Mouse (Mus musculus): ENCODE measurements around the gene Rnase2b. TPM values are rescaled to one million over a fixed set of nuclear protein-coding genes. Genes with fewer than 3 reads are reported as not detected.

The Rnase2b gene
- polyA plus RNA-seq, 1 experiment from 2014 or later = 0.39 TPM

DNA sequence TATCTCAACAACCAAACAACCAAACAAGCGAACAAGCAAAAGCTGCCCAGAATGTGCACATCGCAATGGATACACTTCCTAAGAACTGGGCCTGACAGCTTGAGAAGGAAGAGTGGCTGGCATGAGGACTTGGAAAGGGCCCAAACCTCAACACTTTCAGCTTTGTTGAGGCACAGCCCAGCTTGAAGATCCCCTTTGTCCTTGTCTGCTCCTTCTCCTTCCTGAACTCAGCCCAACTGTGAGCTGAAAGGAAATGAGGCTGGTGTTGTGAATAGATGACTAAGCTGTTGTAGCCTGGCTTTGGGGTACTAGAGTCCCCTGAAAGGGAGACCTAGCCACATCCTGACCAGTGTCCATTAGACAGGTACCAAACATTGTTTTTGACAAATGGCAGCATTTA, 38.0 kb downstream of the Rnase2b start:
- no peak for ATAC-seq (ENCODE audit: low FRiP score, low TSS enrichment)
- Histone ChIP-seq H3K27ac (replicated peaks) (no peak overlapping the region), H3K4me1 (replicated peaks; ENCODE audit: control insufficient read depth, insufficient read depth) (no peaks in the 10 kb centered on the region), H3K27me3 (ENCODE audit: control insufficient read depth, insufficient read depth, low read length) (no peaks in the 10 kb centered on the region), H3K4me2 (replicated peaks; ENCODE audit: low read depth) (no peak overlapping the region), H3K9me3 (ENCODE audit: control insufficient read depth, low read length) (no peaks in the 10 kb centered on the region), H3K36me3 (ENCODE audit: control insufficient read depth, insufficient read depth, low read length) (no peaks in the 10 kb centered on the region), H3K9ac (ENCODE audit: low read length) (no peak overlapping the region), H3K4me3 (ENCODE audit: low read depth, low read length) (no peak overlapping the region)
- no peak for DNase-seq (ENCODE audit: low spot score)
- TF ChIP-seq EP300 (optimal IDR thresholded peaks at IDR 0.05) (no peak), CTCF (IDR thresholded peaks at IDR 0.05; ENCODE audit: low read depth) (no peak)
- 75% methylated on average over 2 of the region's 2 CpGs for WGBS

DNA sequence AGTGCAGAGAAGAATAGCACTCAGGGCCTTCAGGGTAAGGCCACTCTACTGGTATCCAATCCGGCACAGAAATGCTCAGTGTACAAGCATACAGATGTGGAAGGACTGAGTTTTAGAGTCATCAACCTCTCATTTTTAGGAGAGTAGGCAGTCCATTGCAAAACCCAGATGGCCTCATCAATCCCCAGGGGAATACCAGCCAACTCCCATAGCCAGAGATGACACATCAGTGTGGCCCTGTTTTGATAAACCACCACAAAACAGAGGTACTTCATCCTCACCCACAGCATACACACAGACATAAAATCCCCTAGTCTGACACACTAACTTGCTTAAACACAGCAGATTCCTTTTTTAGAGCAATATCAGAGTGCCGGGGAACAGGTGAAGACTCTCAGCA, 38.4 kb downstream of the Rnase2b start:
- 93% methylated on average over 2 of the region's 2 CpGs for WGBS
- no peak for TF ChIP-seq CTCF (IDR thresholded peaks at IDR 0.05; ENCODE audit: low read depth)
- no peak for TF ChIP-seq EP300 (optimal IDR thresholded peaks at IDR 0.05)
- Histone ChIP-seq H3K27ac (replicated peaks) (no peak overlapping the region), H3K9me3 (ENCODE audit: control insufficient read depth, low read length) (no peaks in the 10 kb centered on the region), H3K4me1 (replicated peaks; ENCODE audit: control insufficient read depth, insufficient read depth) (no peaks in the 10 kb centered on the region), H3K4me3 (ENCODE audit: low read depth, low read length) (no peak overlapping the region), H3K36me3 (ENCODE audit: control insufficient read depth, insufficient read depth, low read length) (no peaks in the 10 kb centered on the region), H3K4me2 (replicated peaks; ENCODE audit: low read depth) (no peak overlapping the region), H3K9ac (ENCODE audit: low read length) (no peak overlapping the region), H3K27me3 (ENCODE audit: control insufficient read depth, insufficient read depth, low read length) (no peaks in the 10 kb centered on the region)
- no peak for ATAC-seq (ENCODE audit: low FRiP score, low TSS enrichment)
- no peak for DNase-seq (ENCODE audit: low spot score)

DNA sequence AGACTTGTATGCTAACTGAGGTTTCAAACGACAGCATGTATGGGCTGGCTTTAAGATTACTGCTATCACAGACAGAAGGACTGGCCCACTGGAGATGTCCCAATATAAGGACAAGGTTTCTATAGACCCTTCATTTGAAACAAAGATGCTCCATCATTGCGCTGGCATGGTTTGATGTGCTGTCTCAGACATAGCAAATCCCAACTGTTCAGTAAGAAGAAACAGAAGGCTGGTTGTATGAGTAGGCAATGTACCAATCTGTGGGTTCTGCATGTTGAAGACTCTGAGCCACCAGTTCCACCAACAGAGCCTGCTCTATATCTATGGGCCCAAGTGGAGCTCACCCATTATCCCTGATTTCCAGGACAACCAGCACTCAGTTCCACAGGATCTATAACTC, 41.1 kb downstream of the Rnase2b start, which contains the start of gene Ear14:
Gene Ear14, plus strand, starts transcription at position 277 of the 400 bp plus-strand sequence.
- Histone ChIP-seq H3K9me3 (ENCODE audit: control insufficient read depth, low read length) (no peaks in the 10 kb centered on the region), H3K4me3 (ENCODE audit: low read depth, low read length) (no peak within 1 kb of the TSS), H3K4me2 (replicated peaks; ENCODE audit: low read depth) (no peak within 1 kb of the TSS), H3K27ac (replicated peaks) (no peak within 1 kb of the TSS), H3K36me3 (ENCODE audit: control insufficient read depth, insufficient read depth, low read length) (no peaks in the 10 kb centered on the region), H3K9ac (ENCODE audit: low read length) (no peak within 1 kb of the TSS), H3K4me1 (replicated peaks; ENCODE audit: control insufficient read depth, insufficient read depth) (no peaks in the 10 kb centered on the region), H3K27me3 (ENCODE audit: control insufficient read depth, insufficient read depth, low read length) (no peaks in the 10 kb centered on the region)
- no peak for TF ChIP-seq CTCF (IDR thresholded peaks at IDR 0.05; ENCODE audit: low read depth)
- TF ChIP-seq EP300 (optimal IDR thresholded peaks at IDR 0.05) = no peak
- ATAC-seq (ENCODE audit: low FRiP score, low TSS enrichment) = no peak
- DNase-seq (ENCODE audit: low spot score) = no peak
- 77% methylated on average over 2 of the region's 2 CpGs for WGBS

Other genes starting within 250 kb of the Rnase2b start
- gene Osgep, start 237.4 kb upstream of the Rnase2b start, polyA plus RNA-seq (2015; fragmentation: Nextera tagmentation; extraction: Ambion mirVana) = 69.4 and 71.7 TPM in 2 replicates
- 92.1 and 100.0 TPM in 2 replicates for gene Apex1, start 237.3 kb upstream of the Rnase2b start, polyA plus RNA-seq (2015; fragmentation: Nextera tagmentation; extraction: Ambion mirVana)
- gene Pip4p1, start 231.4 kb upstream of the Rnase2b start, polyA plus RNA-seq (2015; fragmentation: Nextera tagmentation; extraction: Ambion mirVana) = 38.3 and 42.7 TPM in 2 replicates
- 44.7 and 48.6 TPM in 2 replicates for gene Pnp, start 231.2 kb upstream of the Rnase2b start, polyA plus RNA-seq (2015; fragmentation: Nextera tagmentation; extraction: Ambion mirVana)
- gene Gm49342, start 217.7 kb upstream of the Rnase2b start, polyA plus RNA-seq (2015; fragmentation: Nextera tagmentation; extraction: Ambion mirVana) = not detected in 2 replicates
- gene Pnp2, start 206.3 kb upstream of the Rnase2b start, polyA plus RNA-seq (2015; fragmentation: Nextera tagmentation; extraction: Ambion mirVana) = 0.33 and 0.40 TPM in 2 replicates
- 0.11 and 0.23 TPM in 2 replicates for gene Rnase10, start 154.5 kb upstream of the Rnase2b start, polyA plus RNA-seq (2015; fragmentation: Nextera tagmentation; extraction: Ambion mirVana)
- not detected in 2 replicates for gene Rnase9, start 120.4 kb upstream of the Rnase2b start, polyA plus RNA-seq (2015; fragmentation: Nextera tagmentation; extraction: Ambion mirVana)
- not detected in 2 replicates for gene Rnase11, start 112.1 kb upstream of the Rnase2b start, polyA plus RNA-seq (2015; fragmentation: Nextera tagmentation; extraction: Ambion mirVana)
- 0.52 and 0.57 TPM in 2 replicates for gene Rnase12, start 104.6 kb upstream of the Rnase2b start, polyA plus RNA-seq (2015; fragmentation: Nextera tagmentation; extraction: Ambion mirVana)
- gene Olfr750, start 87.8 kb upstream of the Rnase2b start, polyA plus RNA-seq (2015; fragmentation: Nextera tagmentation; extraction: Ambion mirVana) = not detected in 2 replicates
- 152 and 157 TPM in 2 replicates for gene Rnase4, start 71.2 kb upstream of the Rnase2b start, polyA plus RNA-seq (2015; fragmentation: Nextera tagmentation; extraction: Ambion mirVana)
- gene Ang, start 71.1 kb upstream of the Rnase2b start, polyA plus RNA-seq (2015; fragmentation: Nextera tagmentation; extraction: Ambion mirVana) = 27.7 and 29.5 TPM in 2 replicates
- gene Eddm3b, start 47.8 kb upstream of the Rnase2b start, polyA plus RNA-seq (2015; fragmentation: Nextera tagmentation; extraction: Ambion mirVana) = not detected in 2 replicates
- gene Rnase6, start 38.4 kb upstream of the Rnase2b start, polyA plus RNA-seq (2015; fragmentation: Nextera tagmentation; extraction: Ambion mirVana) = 1.2 and 1.3 TPM in 2 replicates
- gene Rnase1, start 15.5 kb upstream of the Rnase2b start, polyA plus RNA-seq (2015; fragmentation: Nextera tagmentation; extraction: Ambion mirVana) = 21.1 and 24.2 TPM in 2 replicates
- gene Ang2, start 36.9 kb downstream of the Rnase2b start, polyA plus RNA-seq (2015; fragmentation: Nextera tagmentation; extraction: Ambion mirVana) = 0.46 and 0.76 TPM in 2 replicates
- not detected in 2 replicates for gene Ear14, start 41.1 kb downstream of the Rnase2b start, polyA plus RNA-seq (2015; fragmentation: Nextera tagmentation; extraction: Ambion mirVana)
- gene Rnase2a, start 93.9 kb downstream of the Rnase2b start, polyA plus RNA-seq (2015; fragmentation: Nextera tagmentation; extraction: Ambion mirVana) = not detected in 2 replicates
- gene Gm7247, start 199.5 kb downstream of the Rnase2b start, polyA plus RNA-seq (2015; fragmentation: Nextera tagmentation; extraction: Ambion mirVana) = not detected in 2 replicates
- not detected in 2 replicates for gene Vmn2r88, start 248.6 kb downstream of the Rnase2b start, polyA plus RNA-seq (2015; fragmentation: Nextera tagmentation; extraction: Ambion mirVana)